Mouse (Mus musculus): ENCODE results near the gene D7Ertd443e. TPM values are rescaled to one million over a fixed set of nuclear protein-coding genes. Genes with fewer than 3 reads are reported as not detected.
A peak's percentile ranks its signal among the peaks of the same experiment; 100 is the strongest.

The D7Ertd443e gene
- total RNA-seq (2021): not detected
- long read RNA-seq, experiment 1: 0 reads
- long read RNA-seq, experiment 2: 0 reads

DNA sequence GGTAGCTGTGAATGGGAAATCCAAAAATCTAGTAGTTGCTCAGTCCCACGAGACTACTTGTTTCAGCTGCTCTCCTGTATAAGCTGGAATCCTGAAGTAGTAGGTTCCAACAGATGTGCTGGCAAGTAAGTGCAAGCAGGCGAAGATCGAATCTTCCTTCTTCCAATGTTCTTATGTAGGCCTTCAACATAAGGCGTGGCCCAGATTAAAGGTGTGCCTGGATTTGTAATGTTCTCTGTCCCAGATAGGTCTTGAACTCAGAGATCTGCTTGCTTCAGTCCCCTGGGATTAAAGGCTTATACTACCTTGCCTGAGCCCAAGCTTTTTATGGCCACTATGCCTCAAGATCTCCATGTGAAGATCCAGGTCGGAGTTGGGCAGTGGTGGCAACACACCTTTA lies at the start of gene D7Ertd443e:
Gene D7Ertd443e (minus strand): TSS at position 101 of the 400 bp plus-strand sequence.
- no peak for DNase-seq

- no peak for DNase-seq
Measured at GRCm38 (mm10) chr7:134431681-134432080, 46.2 kb upstream of the D7Ertd443e start.

GRCm38 (mm10) chr7:134428676-134429075 lies 43.2 kb upstream of the D7Ertd443e start:
- no peak for DNase-seq

DNA sequence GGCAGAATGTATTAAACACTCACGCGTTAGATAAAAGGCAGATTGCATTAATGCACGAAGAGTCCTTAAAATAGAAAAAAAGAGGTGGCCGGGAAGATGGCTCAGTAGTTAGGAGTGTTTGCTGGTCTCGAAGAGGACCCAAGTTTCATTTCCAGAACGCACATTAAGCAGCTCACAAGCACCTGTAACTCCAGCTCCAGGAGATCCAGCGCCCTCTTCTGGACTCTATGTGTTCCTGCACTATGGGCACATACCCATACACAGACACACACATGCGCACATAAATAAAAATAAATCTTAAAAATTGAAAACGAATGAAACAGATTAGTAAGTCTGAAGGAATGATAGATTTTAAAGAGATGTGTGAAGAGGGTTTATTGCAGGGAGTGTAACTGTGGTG lies 29.6 kb upstream of the D7Ertd443e start:
- DNase-seq: no peak

GRCm38 (mm10) chr7:134414005-134414690 lies 28.7 kb upstream of the D7Ertd443e start:
- no peak for DNase-seq

- no peak for DNase-seq
Measured at GRCm38 (mm10) chr7:134408641-134409040, 23.2 kb upstream of the D7Ertd443e start.

DNA sequence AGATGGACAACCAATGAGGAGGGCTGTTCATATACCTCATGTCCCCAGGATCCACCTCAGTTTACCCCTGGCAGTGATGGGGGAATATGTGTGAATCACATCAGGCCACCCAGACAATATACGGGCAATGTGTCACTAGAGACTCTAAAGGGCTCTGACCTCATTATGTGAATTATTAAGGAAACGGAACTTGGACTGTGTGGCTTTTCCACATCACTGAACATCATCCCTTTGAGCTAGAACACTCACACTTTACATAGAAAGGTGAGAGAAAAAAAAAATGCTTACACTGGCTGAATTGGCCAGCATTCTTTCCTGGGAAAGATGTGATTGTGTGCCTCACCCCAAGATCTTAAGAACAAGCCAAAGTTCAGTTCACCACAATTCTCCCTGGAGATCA lies 15.3 kb upstream of the D7Ertd443e start:
- no peak for DNase-seq

- DNase-seq: no peak
Measured at GRCm38 (mm10) chr7:134396769-134397168, 11.3 kb upstream of the D7Ertd443e start.

- no peak for DNase-seq
Measured at GRCm38 (mm10) chr7:134382791-134383190, 2.7 kb downstream of the D7Ertd443e start.

- peak; percentile 12 for DNase-seq
Measured at GRCm38 (mm10) chr7:134381407-134381861, 4.0 kb downstream of the D7Ertd443e start.

DNA sequence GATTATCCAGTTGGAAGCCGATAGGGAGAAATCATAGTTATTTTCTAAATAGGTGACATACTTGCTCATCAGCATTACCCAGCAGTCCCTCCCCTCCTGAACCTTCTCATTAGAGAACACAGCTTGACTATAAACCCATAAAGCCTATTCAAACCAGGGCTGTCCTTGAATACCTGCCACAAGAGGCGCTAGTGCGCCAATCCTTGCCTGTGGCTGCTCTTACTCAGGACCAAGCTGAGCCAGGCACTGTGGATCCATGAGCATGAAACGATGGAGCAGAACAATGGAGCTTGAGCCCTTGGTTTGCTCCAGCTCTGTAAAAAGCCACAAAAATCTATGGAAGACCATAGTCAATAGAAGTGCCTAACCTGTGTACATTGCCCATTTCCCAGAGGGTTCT lies 7.2 kb downstream of the D7Ertd443e start:
- no peak for DNase-seq

- no peak for DNase-seq
Measured at GRCm38 (mm10) chr7:134376786-134377185, 8.7 kb downstream of the D7Ertd443e start.

- no peak for DNase-seq
Measured at GRCm38 (mm10) chr7:134372276-134372675, 13.2 kb downstream of the D7Ertd443e start.

DNA sequence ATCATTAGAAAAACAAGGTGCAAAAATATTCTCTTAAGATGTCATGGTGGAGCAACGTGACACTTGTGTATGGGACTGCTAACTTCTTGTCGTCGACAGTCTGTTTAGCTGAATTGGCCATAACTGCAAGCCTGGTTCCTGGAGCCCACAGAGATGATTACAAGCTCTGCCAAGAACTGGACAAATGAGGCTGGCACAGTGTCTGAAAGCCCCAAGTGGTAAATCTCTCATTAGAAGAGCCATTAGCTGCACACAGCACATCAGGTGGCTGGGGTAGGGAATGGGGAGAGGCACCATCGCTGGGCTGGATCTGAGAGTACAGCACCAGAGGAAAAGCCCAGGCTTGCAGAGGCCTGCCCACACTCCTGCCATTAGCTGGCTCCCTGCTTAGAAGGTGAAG lies 16.2 kb downstream of the D7Ertd443e start:
- DNase-seq: no peak

DNA sequence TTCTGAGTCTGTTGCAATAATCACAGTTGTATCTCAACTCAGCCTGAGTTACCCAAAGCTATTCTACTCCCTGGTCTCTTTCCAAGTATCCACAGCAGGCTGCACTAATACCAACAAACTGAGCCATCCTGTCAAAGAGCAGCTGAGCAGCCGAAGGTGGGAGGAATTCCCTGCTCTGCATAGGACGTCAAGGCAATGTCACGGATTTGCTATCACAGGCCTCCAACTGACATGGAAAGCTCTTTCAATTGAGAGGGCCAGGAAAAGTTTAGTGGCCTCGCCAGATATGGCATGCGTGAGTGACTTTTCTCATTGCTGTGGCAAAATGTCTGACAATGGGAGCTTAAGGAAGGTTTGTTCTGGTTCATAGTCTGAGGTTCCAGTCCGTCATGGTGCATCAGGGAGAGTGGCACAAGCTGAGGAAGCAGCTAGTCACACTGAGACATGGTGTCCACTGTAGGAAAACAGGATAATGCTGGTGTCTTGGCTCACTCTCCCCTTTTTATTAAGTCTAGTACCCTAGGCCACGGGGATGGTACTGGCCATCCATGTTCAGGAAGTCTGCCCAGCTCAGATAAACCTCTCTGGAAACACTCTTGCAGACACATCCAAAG lies 23.1 kb downstream of the D7Ertd443e start:
- DNase-seq: no peak

- peak; percentile 17 for DNase-seq
Measured at GRCm38 (mm10) chr7:134348825-134349224, 36.6 kb downstream of the D7Ertd443e start.

DNA sequence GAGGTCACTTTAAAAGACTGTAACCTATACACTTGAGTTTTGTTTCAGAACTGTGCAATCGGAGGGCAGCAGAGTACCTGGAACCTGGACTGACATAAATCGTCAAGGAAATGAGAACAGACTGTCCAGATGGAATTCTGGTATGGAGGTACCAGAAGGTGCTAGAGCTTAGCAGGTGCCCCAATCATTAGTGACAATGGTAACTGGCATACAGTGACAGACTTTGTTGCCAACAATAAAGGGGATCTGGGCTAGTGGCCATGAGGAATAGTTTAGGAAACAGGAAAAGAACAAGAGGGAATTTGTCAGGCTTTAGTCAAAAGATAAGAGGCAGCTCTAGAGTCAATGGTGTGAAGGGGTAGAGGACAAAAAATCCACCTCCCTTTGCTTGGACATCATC lies 43.3 kb downstream of the D7Ertd443e start:
- no peak for DNase-seq

GRCm38 (mm10) chr7:134335951-134336350 lies 49.5 kb downstream of the D7Ertd443e start:
- DNase-seq: no peak

- no peak for DNase-seq
Measured at GRCm38 (mm10) chr7:134320979-134321378, 64.5 kb downstream of the D7Ertd443e start.

DNA sequence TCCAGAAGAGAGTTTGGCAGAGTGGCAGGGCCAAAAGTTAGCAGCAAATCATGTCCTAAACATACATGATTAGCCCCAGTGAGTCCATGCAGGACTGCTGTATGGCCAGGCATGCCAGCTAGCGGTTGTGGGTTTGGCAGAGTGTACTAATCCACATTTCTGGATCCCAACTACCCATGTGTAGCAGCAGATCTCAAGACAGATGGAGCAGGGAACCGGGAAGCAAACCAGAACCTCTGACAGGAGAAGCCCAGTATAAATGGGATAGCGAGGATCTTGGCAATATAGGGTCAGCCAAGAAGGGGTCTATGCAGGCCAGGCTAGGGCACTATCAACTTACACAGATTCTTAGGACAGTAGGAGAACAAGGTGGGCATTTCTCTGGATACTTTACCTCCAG lies 83.4 kb downstream of the D7Ertd443e start:
- no peak for DNase-seq

DNA sequence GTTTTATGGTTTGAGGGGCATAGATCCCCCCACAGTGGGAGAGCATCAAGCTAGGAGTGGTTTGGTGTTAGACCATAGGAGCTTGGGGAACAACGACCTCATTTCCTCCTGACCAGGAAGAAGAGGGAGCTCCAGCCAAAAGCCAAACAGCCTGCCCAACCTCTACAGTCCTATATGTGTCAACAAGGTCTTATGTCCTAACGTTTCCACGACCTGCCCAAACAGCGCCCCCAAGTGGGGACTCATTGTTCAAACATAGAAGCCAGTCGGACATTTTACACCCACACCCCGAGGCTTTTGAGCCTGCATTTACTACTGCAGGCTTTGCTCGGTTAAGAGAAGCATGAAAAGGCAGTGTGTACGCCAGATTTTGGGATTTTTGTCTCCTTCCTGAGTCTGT lies 84.2 kb downstream of the D7Ertd443e start:
- DNase-seq: no peak

DNA sequence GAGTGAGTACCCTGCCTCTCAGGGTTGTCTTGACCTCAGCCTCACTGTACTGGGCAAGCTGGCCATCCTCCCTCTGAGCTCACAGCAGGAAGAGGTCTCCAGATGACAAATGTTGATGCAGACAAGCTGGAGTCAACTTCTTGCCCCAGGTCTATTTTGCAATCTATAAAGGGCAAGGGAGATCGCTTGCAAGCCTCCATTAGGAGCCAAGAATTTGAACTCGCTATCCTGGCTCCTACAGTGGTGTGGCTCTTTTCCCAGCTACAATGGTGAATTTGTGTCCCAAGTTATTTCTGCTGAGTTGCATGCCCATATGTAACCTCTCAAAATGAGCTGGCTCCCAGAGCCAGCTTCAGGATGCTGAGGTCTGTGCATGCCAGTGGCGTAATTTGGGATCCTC lies 92.7 kb downstream of the D7Ertd443e start:
- no peak for DNase-seq

DNA sequence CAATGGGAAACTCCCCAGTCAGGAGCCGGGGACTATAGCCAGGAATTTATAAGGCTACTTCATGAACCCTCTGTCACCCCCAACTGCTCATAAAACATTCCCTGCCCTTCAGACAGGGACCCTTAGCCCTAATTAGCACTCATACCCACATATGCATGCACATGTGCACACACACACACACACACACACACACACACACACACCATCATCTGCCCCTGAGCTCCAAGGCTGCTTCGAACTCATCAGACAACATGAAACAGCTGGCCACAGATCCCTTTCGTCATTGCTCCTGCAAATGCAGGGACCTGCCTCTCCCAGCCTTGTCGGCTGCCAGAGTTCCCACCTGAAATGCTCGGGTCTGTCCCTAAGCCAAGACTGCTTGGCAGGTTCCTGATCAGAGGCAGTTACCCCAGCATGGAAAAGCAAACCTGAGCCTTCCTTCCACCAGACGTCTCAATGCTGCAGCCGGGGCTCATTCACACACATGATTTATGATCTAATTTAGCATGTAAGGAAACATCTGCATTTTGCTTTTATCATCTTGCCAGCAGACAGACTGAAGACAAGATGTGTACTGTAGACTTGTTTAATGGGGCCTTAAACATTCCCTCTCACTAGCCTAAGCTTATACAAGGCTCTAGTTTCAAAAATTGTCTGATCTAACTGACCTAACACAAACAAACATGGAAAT lies 95.7 kb downstream of the D7Ertd443e start:
- no peak for DNase-seq
